In the genomic region with DNA sequence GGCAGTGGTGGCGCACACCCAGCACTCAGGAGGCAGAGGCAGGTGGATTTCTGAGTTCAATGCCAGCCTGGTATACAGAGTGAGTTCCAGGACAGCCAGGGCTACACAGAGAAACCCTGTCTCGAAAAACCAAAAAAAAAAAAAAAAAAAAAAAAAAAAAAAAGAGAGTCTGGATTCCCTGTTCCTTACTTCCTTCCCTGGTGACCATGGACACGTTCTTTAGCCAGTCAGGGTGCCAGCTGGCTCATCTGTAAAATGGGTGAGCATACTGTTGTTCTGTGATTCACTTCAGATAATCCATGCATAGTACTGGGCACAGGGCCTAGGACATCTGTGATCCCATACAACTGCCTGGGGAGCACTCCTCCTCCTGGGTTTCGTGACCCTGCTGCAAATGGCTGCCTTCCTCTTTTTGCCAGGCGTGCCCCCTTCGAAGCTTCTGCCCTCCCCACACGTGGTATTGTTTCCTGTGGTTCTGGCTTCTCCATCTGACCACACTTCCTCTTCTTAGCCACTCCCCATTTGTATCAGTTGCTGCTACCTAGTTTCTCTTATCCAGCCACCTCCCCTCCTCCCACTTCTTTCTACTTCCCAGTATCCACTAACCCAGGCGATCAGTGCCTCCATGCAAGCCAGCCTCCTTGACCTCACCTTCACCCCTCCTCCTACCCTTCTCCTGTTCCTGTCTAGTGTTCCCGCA, we compare ENCODE assay signal across 11 mouse cellular contexts.
DNase-seq lines count a peak whose midpoint lies in the region; ATAC-seq and TF ChIP-seq lines count a peak whose summit lies in the region.
"Had no signal": no experiment of that assay in that cellular context is flagged by ENCODE, and none has a peak within 500 bp of the region (broad histone marks: within the 10 kb centered on the region; RNA-seq: fewer than 3 reads in every experiment).

No protein-coding gene starts in this region.

- TF ChIP-seq CTCF in kidney, adult 2 months (conservative IDR thresholded peaks at IDR 0.05; ENCODE audit: insufficient read depth, insufficient read length, low read depth, low read length) = no peak
- no peak for TF ChIP-seq CTCF in liver, adult 2 months (IDR thresholded peaks at IDR 0.05; ENCODE audit: low read depth, low read length)

- H3K9me3 ChIP-seq in intestine, embryonic 15.5 days = no peaks in the 10 kb centered on the region

- H3K36me3 ChIP-seq in kidney, adult 2 months (ENCODE audit: control insufficient read depth, insufficient read depth, low read length) = no peaks in the 10 kb centered on the region
- H3K36me3 ChIP-seq in liver, adult 2 months (ENCODE audit: control insufficient read depth, insufficient read depth, low read length) = no peaks in the 10 kb centered on the region
- H3K36me3 ChIP-seq in intestine, embryonic 15.5 days = no peaks in the 10 kb centered on the region

- no peaks in the 10 kb centered on the region for H3K79me2 ChIP-seq in liver, adult 2 months (ENCODE audit: control insufficient read depth, insufficient read depth, low read length)

- 71% methylated on average over 9 of the region's 9 CpGs for WGBS in kidney, adult 2 months
- WGBS in liver, adult 2 months = 86% methylated on average over 9 of the region's 9 CpGs
- 86% methylated on average over 9 of the region's 9 CpGs for WGBS in intestine, embryonic 15.5 days

- no peaks in the 10 kb centered on the region for H3K27me3 ChIP-seq in kidney, adult 2 months (replicated peaks; ENCODE audit: control insufficient read depth, insufficient read depth, low read length)
- H3K27me3 ChIP-seq in liver, adult 2 months (ENCODE audit: control insufficient read depth, insufficient read depth, low read length) = no peaks in the 10 kb centered on the region
- no peaks in the 10 kb centered on the region for H3K27me3 ChIP-seq in intestine, embryonic 15.5 days (replicated peaks)
- H3K27me3 ChIP-seq: Patski had no signal

- no peaks in the 10 kb centered on the region for H3K4me1 ChIP-seq in kidney, adult 2 months (ENCODE audit: control insufficient read depth, insufficient read depth, low read length)
- H3K4me1 ChIP-seq in liver, adult 2 months (ENCODE audit: control insufficient read depth, insufficient read depth, low read length) = peaks cover 5% of the 10 kb centered on the region
- no peaks in the 10 kb centered on the region for H3K4me1 ChIP-seq in intestine, embryonic 15.5 days (replicated peaks)

- peak; percentile 33 for DNase-seq in kidney, adult 2 months
- no peak for DNase-seq in kidney, postnatal 10 days
- peak; percentile 98 for DNase-seq in ES-CJ7 (ENCODE audit: low read depth, low spot score)
- peak; percentile 36 for DNase-seq in liver, adult 2 months (ENCODE audit: extremely low read depth, low read depth, low spot score)
- DNase-seq in skeletal muscle tissue, adult 2 months (ENCODE audit: low read depth, low spot score) = peak; percentile 70
- DNase-seq in urinary bladder, postnatal 25 days (ENCODE audit: low spot score) = no peak
- no peak for DNase-seq in right cerebral cortex, postnatal 36 days (ENCODE audit: low spot score in 2 of 2)
- DNase-seq: lung, embryonic 14.5 days had no signal

- H3K27ac ChIP-seq in kidney, adult 2 months (ENCODE audit: insufficient read depth, low read depth, low read length) = no peak overlapping the region
- 0 out of 2 replicates have a peak overlapping the region, but pooled peaks have one; percentile 30 for H3K27ac ChIP-seq in liver, adult 2 months (replicated peaks; ENCODE audit: insufficient read depth, low read depth, low read length)
- H3K27ac ChIP-seq in intestine, embryonic 15.5 days = no peak overlapping the region

- TF ChIP-seq POLR2A in kidney, adult 2 months (IDR thresholded peaks at IDR 0.05; ENCODE audit: low read depth, low read length) = no peak
- no peak for TF ChIP-seq POLR2A in liver, adult 2 months (IDR thresholded peaks at IDR 0.05; ENCODE audit: extremely low read depth, insufficient read depth, low read length)

- H3K9ac ChIP-seq in liver, adult 2 months (ENCODE audit: low read depth, low read length) = no peak overlapping the region
- H3K9ac ChIP-seq in intestine, embryonic 15.5 days = no peak overlapping the region
- H3K9ac ChIP-seq: lung, embryonic 14.5 days had no signal

- H3K4me3 ChIP-seq in kidney, adult 2 months (ENCODE audit: insufficient read depth, low read depth, low read length) = no peak overlapping the region
- no peak overlapping the region for H3K4me3 ChIP-seq in liver, adult 2 months (ENCODE audit: insufficient read depth, low read depth, low read length)
- H3K4me3 ChIP-seq in intestine, embryonic 15.5 days (replicated peaks) = no peak overlapping the region

- ATAC-seq in intestine, embryonic 15.5 days = no peak
- ATAC-seq: Patski had no signal

- H3K4me2 ChIP-seq in intestine, embryonic 15.5 days (replicated peaks) = no peak overlapping the region
- H3K4me2 ChIP-seq: heart, embryonic 11.5 days; lung, embryonic 14.5 days had no signal

Comparison
In these comparisons a context has a peak if more than half of its experiments do, and no peak if none do; other contexts are left out.
1. DNase-seq: peak in kidney, adult 2 months (single experiment), ES-CJ7 (single experiment), liver, adult 2 months (single experiment) and skeletal muscle tissue, adult 2 months (single experiment); none in kidney, postnatal 10 days (single experiment), urinary bladder, postnatal 25 days (single experiment) and right cerebral cortex, postnatal 36 days (0 of 2).